In the genomic region with DNA sequence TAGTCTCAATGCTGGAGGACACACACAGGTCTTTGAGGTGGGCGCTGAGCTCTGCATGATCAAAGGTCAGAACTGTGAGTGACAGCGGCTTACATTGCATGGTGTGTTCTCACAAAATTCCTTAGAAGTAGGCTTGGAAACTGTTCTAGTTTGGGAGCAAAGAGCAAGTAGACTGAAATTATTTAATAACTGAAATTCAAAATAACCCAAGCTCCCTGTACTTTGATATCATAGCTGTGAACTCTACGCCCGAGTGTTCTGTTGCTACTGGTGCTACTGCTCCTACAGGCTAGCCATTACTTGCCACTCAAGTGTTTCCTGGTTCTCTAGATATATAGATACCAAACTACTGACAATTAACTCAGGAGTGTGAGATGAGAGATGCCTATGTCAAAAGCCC, we compare ENCODE assay signal across 21 mouse cellular contexts. TPM values are rescaled to one million over a fixed set of nuclear protein-coding genes. Genes with fewer than 3 reads are reported as not detected.
"Had no signal": no experiment of that assay in that cellular context is flagged by ENCODE, and none has a peak within 500 bp of the region (broad histone marks: within the 10 kb centered on the region; RNA-seq: fewer than 3 reads in every experiment).

No protein-coding gene starts in this region.

- H3K27ac ChIP-seq: lung, embryonic 15.5 days; macrophage; midbrain, embryonic 12.5 days; neural tube, embryonic 12.5 days; stomach, embryonic 15.5 days; stomach, postnatal 0 days had no signal

- ATAC-seq: liver, postnatal 0 days; lung, postnatal 0 days had no signal

- H3K27me3 ChIP-seq: lung, embryonic 15.5 days; megakaryocyte, embryonic 14.5 days; midbrain, embryonic 12.5 days; neural tube, embryonic 12.5 days; stomach, embryonic 15.5 days had no signal

- H3K4me1 ChIP-seq: midbrain, embryonic 12.5 days; neural tube, embryonic 12.5 days; stomach, embryonic 15.5 days had no signal

- H3K4me2 ChIP-seq: lung, embryonic 15.5 days; midbrain, embryonic 12.5 days; neural tube, embryonic 12.5 days; stomach, embryonic 15.5 days had no signal

- H3K9me3 ChIP-seq: lung, embryonic 15.5 days; megakaryocyte, embryonic 14.5 days; midbrain, embryonic 12.5 days; neural tube, embryonic 12.5 days; stomach, embryonic 15.5 days had no signal

- H3K4me3 ChIP-seq: lung, embryonic 15.5 days; megakaryocyte, embryonic 14.5 days; midbrain, embryonic 12.5 days; neural tube, embryonic 12.5 days; stomach, embryonic 15.5 days had no signal

- H3K36me3 ChIP-seq: lung, embryonic 15.5 days; midbrain, embryonic 12.5 days; neural tube, embryonic 12.5 days; stomach, embryonic 15.5 days had no signal

- H3K9ac ChIP-seq: liver, postnatal 0 days; lung, embryonic 15.5 days; midbrain, embryonic 12.5 days; neural tube, embryonic 12.5 days; stomach, embryonic 15.5 days had no signal

- DNase-seq: liver, postnatal 0 days; lung, adult 2 months; lung, postnatal 14 days; lung, postnatal 36 days; midbrain, embryonic 14.5 days; right cerebral cortex, postnatal 14 days; thymus, adult 2 months; thymus, postnatal 25 days; thymus, postnatal 4 days had no signal

RNA-seq across cellular contexts. Expression of gene Txndc8, which starts 43.4 kb away (rescaled TPM):
- polyA plus RNA-seq: liver, postnatal 0 days; lung, adult 2 months; lung, embryonic 15.5 days; lung, postnatal 0 days; macrophage; midbrain, embryonic 12.5 days; midbrain, embryonic 14.5 days; midbrain, postnatal 0 days; neural tube, embryonic 12.5 days; neural tube, embryonic 14.5 days; spleen, adult 2 months; stomach, embryonic 15.5 days; stomach, postnatal 0 days; thymus, adult 2 months; urinary bladder, adult 2 months had no signal

RNA-seq across cellular contexts. Expression of gene D630039A03Rik, which starts 49.4 kb away (rescaled TPM):
- polyA plus RNA-seq: macrophage had no signal
